Mouse (Mus musculus): ENCODE measurements around the gene Ndufb4.

GRCm38 (mm10) chr16:37656796-37657195 is 2.5 kb upstream of the Ndufb4 start:
- no peak for TF ChIP-seq CTCF (IDR thresholded peaks at IDR 0.05; ENCODE audit: extremely low read depth, insufficient read length, insufficient replicate concordance, low read depth, low read length)
- no peak for TF ChIP-seq POLR2A (IDR thresholded peaks at IDR 0.05; ENCODE audit: low read depth, low read length)
